Mouse (Mus musculus) cerebellum, adult 2 months (tissue): ENCODE measurements at regions not wholly inside any gene's neighbourhood (a gene's known extent, or its start where the extent isn't known, plus 50 kb on each side); places are given as distances from the start of the nearest gene placed in this dataset.

Experiments used
- DNase-seq, 2 experiments: peaks; one replicate each; pipeline ENCODE4 v3.0.0; 2021
- H3K27ac ChIP-seq: fragments of 200-500 bp; 2 replicates; pipeline ENCODE4 v1.5.1; 2012; ENCODE audit warnings: low read length, control low read depth, inconsistent platforms; ENCODE audit not compliant: insufficient read depth
- H3K27me3 ChIP-seq: fragments of 200-500 bp; 2 replicates; pipeline ENCODE4 v1.6.1; 2012; ENCODE audit warnings: inconsistent platforms, mild to moderate bottlenecking, low read length, moderate library complexity; ENCODE audit not compliant: control insufficient read depth, insufficient read depth
- H3K4me1 ChIP-seq: fragments of 200-500 bp; 2 replicates; pipeline ENCODE4 v1.6.1; 2011; ENCODE audit warnings: low read length; ENCODE audit not compliant: control insufficient read depth, insufficient read depth
- H3K4me3 ChIP-seq: fragments of 200-500 bp; replicated peaks from 2 replicates; pipeline ENCODE3; 2011; ENCODE audit warnings: mild to moderate bottlenecking, low read depth, low read length, control low read depth; ENCODE audit not compliant: insufficient read depth
- CTCF ChIP-seq: fragments of 200-500 bp; IDR thresholded peaks from 2 replicates; pipeline ENCODE4 v1.5.1; 2011; ENCODE audit warnings: low read depth, mild to moderate bottlenecking, control low read depth, low read length, moderate library complexity, borderline replicate concordance; ENCODE audit not compliant: insufficient read depth
- POLR2A ChIP-seq: fragments of 200-500 bp; IDR thresholded peaks from 2 replicates; pipeline ENCODE4 v1.6.1; 2011; ENCODE audit warnings: low read length, control low read depth, borderline replicate concordance; ENCODE audit not compliant: insufficient read depth
- WGBS: fragments of 180-500 bp; shearing (Covaris S2); methylation state at CpG from one replicate; pipeline ENCODE4 v1.1.7; 2018; 5-methylcytosine and 5-hydroxymethylcytosine counted together

- H3K4me1 ChIP-seq, result no peaks in the 10 kb centered on the region
These were observed 104.5 kb upstream of the Pld5 start for GRCm38 (mm10) chr1:176379645-176380044.

GRCm38 (mm10) chr1:176366900-176367299, 91.8 kb upstream of the Pld5 start:
- no peak overlapping the region for H3K4me3 ChIP-seq
- no peaks in the 10 kb centered on the region for H3K27me3 ChIP-seq
- WGBS, result 87% methylated on average over 3 of the region's 3 CpGs
- H3K27ac ChIP-seq, result no peak overlapping the region
- no peaks in the 10 kb centered on the region for H3K4me1 ChIP-seq
- no peak for DNase-seq
- no peak for TF ChIP-seq POLR2A

More at GRCm38 (mm10) chr1:176379645-176380044, 104.5 kb upstream of the Pld5 start:
- DNase-seq, result no peak
- Histone ChIP-seq H3K27me3 (no peaks in the 10 kb centered on the region), H3K4me3 (no peak overlapping the region), H3K27ac (no peak overlapping the region)
- TF ChIP-seq CTCF (no peak), POLR2A (no peak)

DNA sequence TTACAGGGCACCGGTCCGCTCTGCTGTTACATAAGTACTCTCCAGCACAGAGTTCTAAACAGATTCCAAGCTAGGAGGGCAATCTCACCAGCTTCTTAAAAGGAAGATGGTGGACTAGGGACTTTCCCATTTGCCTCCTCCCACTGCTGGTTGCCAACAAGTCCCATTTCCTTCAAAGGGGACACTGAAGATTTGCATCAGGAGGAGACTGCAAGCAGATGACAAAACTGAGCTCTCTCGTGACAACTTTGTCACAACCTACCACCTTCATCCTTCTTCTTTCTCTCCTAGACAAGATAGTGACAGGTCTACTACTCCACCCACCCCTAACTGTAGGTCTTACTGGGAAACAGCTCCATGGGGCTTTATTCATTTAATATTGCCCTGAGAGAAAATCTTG, 85.8 kb upstream of the Pld5 start:
- DNase-seq, result no peak
- WGBS, result 95% methylated on average over 3 of the region's 3 CpGs
- Histone ChIP-seq H3K4me3 (no peak overlapping the region), H3K27ac (no peak overlapping the region), H3K4me1 (no peaks in the 10 kb centered on the region), H3K27me3 (no peaks in the 10 kb centered on the region)
- TF ChIP-seq CTCF (no peak), POLR2A (no peak)

DNA sequence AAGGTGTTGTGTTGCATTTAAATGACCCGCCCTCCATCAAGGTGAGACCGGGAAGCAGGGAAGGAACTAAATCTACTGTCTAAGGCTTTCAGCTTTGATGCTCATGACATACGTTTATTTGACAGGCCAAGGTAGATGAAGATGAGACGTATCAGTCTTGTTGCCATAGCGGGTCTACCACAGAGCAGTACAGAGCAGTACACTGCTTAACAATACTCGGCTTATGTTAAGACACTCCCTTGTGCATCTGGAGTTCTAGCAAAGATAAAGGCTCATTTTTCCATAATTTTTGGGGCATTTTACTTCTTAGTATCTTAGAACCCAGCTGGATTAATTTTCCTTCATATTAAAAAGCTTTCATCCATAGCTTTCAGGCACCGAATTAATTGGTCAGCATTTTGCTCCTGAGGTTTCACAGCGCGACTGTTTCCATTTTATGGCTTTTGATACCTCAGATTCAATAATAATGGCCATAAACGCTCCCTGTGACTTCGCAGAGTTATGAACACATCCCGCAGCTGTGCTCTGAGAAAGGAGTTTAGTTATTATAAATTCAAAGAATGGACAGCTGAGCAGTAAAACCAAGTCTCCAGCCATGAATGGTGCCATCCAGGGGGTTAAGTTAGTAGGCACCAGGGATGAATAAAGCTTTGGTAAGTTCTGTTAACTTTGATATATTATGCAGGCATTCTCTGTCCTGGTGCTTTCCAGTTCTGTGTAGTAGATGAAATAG, 85.0 kb upstream of the Pld5 start:
- Histone ChIP-seq H3K27ac (no peak overlapping the region), H3K4me3 (no peak overlapping the region), H3K4me1 (no peaks in the 10 kb centered on the region), H3K27me3 (no peaks in the 10 kb centered on the region)
- TF ChIP-seq POLR2A, result no peak
- TF ChIP-seq CTCF, result no peak
- no peak for DNase-seq
- WGBS, result 69% methylated on average over 12 of the region's 12 CpGs

- Histone ChIP-seq H3K4me3 (no peak overlapping the region), H3K27ac (no peak overlapping the region)
- WGBS, result 15% methylated on average over 12 of the region's 12 CpGs
These were observed 80.2 kb upstream of the Pld5 start for GRCm38 (mm10) chr1:176355342-176355741.

GRCm38 (mm10) chr1:176354898-176355297, 79.8 kb upstream of the Pld5 start:
- Histone ChIP-seq H3K27me3 (no peaks in the 10 kb centered on the region), H3K27ac (no peak overlapping the region), H3K4me1 (no peaks in the 10 kb centered on the region), H3K4me3 (no peak overlapping the region)
- DNase-seq, result no peak
- 41% methylated on average over 1 of the region's 1 CpGs for WGBS
- TF ChIP-seq POLR2A (no peak), CTCF (no peak)

More at GRCm38 (mm10) chr1:176355342-176355741, 80.2 kb upstream of the Pld5 start:
- peak; percentile 9 to 13 for DNase-seq
- Histone ChIP-seq H3K27me3 (no peaks in the 10 kb centered on the region), H3K4me1 (no peaks in the 10 kb centered on the region)
- no peak for TF ChIP-seq POLR2A

DNA sequence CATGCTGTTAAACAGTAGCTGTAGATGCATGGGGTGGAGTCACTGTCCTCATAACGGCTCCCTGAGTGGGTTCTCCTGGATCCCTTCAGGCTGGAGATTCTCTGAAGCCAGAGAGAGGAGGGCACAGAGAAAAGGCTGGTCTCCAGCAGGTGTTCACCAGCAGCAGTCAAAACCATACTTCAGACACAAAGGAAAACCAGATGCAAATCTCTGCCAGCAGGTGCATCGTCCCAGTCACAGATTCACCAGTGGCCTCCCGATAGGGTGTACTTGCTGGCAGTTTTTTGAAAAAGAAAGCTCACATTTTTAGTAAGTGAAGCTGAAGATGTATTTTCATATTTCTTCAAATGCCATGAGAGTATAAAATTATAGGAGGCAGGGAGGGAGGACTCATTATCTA, 77.6 kb upstream of the Pld5 start:
- Histone ChIP-seq H3K4me3 (no peak overlapping the region), H3K27ac (no peak overlapping the region), H3K4me1 (no peaks in the 10 kb centered on the region), H3K27me3 (no peaks in the 10 kb centered on the region)
- TF ChIP-seq POLR2A, result no peak
- TF ChIP-seq CTCF, result no peak
- no peak for DNase-seq
- 70% methylated on average over 3 of the region's 3 CpGs for WGBS

DNA sequence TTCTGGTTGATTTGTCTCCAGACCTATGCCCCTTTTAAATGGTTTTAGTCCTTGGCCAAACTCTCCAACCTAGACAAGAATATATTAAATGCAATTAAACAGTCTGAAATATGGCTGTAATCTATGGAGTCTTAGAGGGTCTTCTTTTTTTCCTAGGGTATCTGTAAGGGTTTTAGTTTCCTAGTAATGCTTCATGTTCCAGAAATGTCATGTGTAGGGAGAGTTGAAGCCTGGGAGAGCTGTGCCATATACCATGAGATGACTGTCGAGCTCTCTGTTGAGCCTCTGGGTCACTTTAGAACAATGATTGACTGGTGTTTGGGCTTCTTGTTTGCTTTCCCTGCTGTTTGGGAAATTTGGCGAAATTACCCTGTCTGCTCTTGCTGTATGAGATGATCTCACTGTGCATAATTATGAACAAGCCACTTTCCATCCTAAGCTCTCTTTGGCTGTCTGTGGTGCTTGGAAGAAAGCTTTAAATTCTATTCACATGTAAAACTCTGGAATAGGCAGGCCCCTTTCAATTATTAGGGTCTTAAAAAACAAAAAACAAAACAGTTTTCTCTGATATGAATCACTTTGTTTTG, 74.9 kb upstream of the Pld5 start:
- TF ChIP-seq CTCF (no peak), POLR2A (no peak)
- DNase-seq, result no peak
- no peaks in the 10 kb centered on the region for H3K27me3 ChIP-seq
- no peak overlapping the region for H3K4me3 ChIP-seq
- H3K27ac ChIP-seq, result no peak overlapping the region
- WGBS, result 34% methylated on average over 2 of the region's 2 CpGs
- no peaks in the 10 kb centered on the region for H3K4me1 ChIP-seq
